Mouse (Mus musculus): ENCODE results near the gene Fgfr2.

GRCm38 (mm10) chr7:132873043-132873442 is 250.1 kb downstream of the Fgfr2 start:
- TF ChIP-seq CTCF (IDR thresholded peaks at IDR 0.05; ENCODE audit: borderline replicate concordance, extremely low read depth, insufficient read depth, insufficient read length) (no peak), POLR2A (IDR thresholded peaks at IDR 0.05; ENCODE audit: borderline replicate concordance, extremely low read depth, insufficient read depth, insufficient read length, poor library complexity, severe bottlenecking) (no peak)

All from brain, embryonic 14.5 days (tissue).